Mouse (Mus musculus): Measurements from ENCODE around the gene Sys1. TPM values are rescaled to one million over a fixed set of nuclear protein-coding genes. Genes with fewer than 3 reads are reported as not detected.

The Sys1 gene
- polyA plus RNA-seq, 1 experiment: 94.5 TPM

DNA sequence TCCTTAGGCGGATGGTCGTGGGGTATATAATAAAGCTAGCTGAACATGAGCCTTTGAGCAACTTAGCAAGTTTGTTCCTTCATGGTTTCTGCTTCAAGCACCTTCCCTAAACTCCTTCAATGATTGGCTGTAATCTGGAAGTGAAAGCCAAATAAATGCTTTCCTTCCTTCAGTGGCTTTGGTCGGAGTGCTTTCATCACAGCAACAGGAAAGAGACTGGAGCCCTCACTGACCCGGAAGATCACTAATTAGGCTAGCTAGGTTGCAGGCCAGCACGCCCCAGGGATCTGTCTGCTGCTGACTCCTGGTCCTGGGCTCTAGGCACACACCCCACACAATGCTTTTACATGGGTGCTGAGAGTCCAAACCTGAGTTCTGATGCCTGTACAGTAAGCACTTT is 71.8 kb downstream of the Sys1 start:
- DNase-seq: no peak
- TF ChIP-seq CTCF (conservative IDR thresholded peaks at IDR 0.05; ENCODE audit: insufficient read depth, insufficient read length, low read depth, low read length): no peak
- TF ChIP-seq POLR2A (IDR thresholded peaks at IDR 0.05; ENCODE audit: low read depth, low read length): no peak
- Histone ChIP-seq H3K27ac (ENCODE audit: insufficient read depth, low read depth, low read length) (no peak overlapping the region), H3K36me3 (ENCODE audit: control insufficient read depth, insufficient read depth, low read length) (no peaks in the 10 kb centered on the region), H3K27me3 (replicated peaks; ENCODE audit: control insufficient read depth, insufficient read depth, low read length) (no peaks in the 10 kb centered on the region), H3K4me3 (ENCODE audit: insufficient read depth, low read depth, low read length) (no peak overlapping the region), H3K4me1 (ENCODE audit: control insufficient read depth, insufficient read depth, low read length) (no peaks in the 10 kb centered on the region)
- 57% methylated on average over 5 of the region's 5 CpGs for WGBS

Other genes with a start within 250 kb of the Sys1 start
- gene Wfdc15b, start 235.3 kb upstream of the Sys1 start, polyA plus RNA-seq (2012; rRNA removed): 492 and 557 TPM in 2 replicates
- not detected in 2 replicates for gene Svs2, start 218.5 kb upstream of the Sys1 start, polyA plus RNA-seq (2012; rRNA removed)
- not detected in 2 replicates for gene Svs3b, start 200.3 kb upstream of the Sys1 start, polyA plus RNA-seq (2012; rRNA removed)
- gene Svs4, start 178.5 kb upstream of the Sys1 start, polyA plus RNA-seq (2012; rRNA removed): not detected in 2 replicates
- gene Svs3a, start 167.7 kb upstream of the Sys1 start, polyA plus RNA-seq (2012; rRNA removed): not detected in 2 replicates
- gene Svs6, start 140.2 kb upstream of the Sys1 start, polyA plus RNA-seq (2012; rRNA removed): not detected in 2 replicates
- gene Svs5, start 124.2 kb upstream of the Sys1 start, polyA plus RNA-seq (2012; rRNA removed): not detected in 2 replicates
- 3.0 and 4.6 TPM in 2 replicates for gene Slpi, start 67.9 kb upstream of the Sys1 start, polyA plus RNA-seq (2012; rRNA removed)
- 0.04 TPM in 1 of 2 replicates, not detected in the other for gene Rbpjl, start 53.8 kb upstream of the Sys1 start, polyA plus RNA-seq (2012; rRNA removed)
- 1.4 and 2.6 TPM in 2 replicates for gene Matn4, start 51.8 kb upstream of the Sys1 start, polyA plus RNA-seq (2012; rRNA removed)
- gene Sdc4, start 13.1 kb upstream of the Sys1 start, polyA plus RNA-seq (2012; rRNA removed): 194 and 212 TPM in 2 replicates
- gene Gm20458, start 4.0 kb downstream of the Sys1 start, polyA plus RNA-seq (2012; rRNA removed): 22.1 and 23.4 TPM in 2 replicates
- gene Trp53tg5, start 16.8 kb downstream of the Sys1 start, polyA plus RNA-seq (2012; rRNA removed): 0.10 TPM in 1 of 2 replicates, not detected in the other
- 36.8 and 43.6 TPM in 2 replicates for gene Dbndd2, start 29.1 kb downstream of the Sys1 start, polyA plus RNA-seq (2012; rRNA removed)
- 101 and 123 TPM in 2 replicates for gene Pigt, start 40.6 kb downstream of the Sys1 start, polyA plus RNA-seq (2012; rRNA removed)
- 459 and 460 TPM in 2 replicates for gene Wfdc2, start 105.4 kb downstream of the Sys1 start, polyA plus RNA-seq (2012; rRNA removed)
- gene Spint3, start 116.5 kb downstream of the Sys1 start, polyA plus RNA-seq (2012; rRNA removed): not detected in 2 replicates
- not detected in 2 replicates for gene Wfdc6a, start 128.5 kb downstream of the Sys1 start, polyA plus RNA-seq (2012; rRNA removed)
- not detected in 2 replicates for gene Eppin, start 136.6 kb downstream of the Sys1 start, polyA plus RNA-seq (2012; rRNA removed)
- not detected in 2 replicates for gene Wfdc6b, start 156.6 kb downstream of the Sys1 start, polyA plus RNA-seq (2012; rRNA removed)
- gene Wfdc8, start 156.7 kb downstream of the Sys1 start, polyA plus RNA-seq (2012; rRNA removed): not detected in 2 replicates
- gene Wfdc16, start 181.8 kb downstream of the Sys1 start, polyA plus RNA-seq (2012; rRNA removed): 9.2 and 10.3 TPM in 2 replicates
- not detected in 2 replicates for gene Wfdc10, start 199.1 kb downstream of the Sys1 start, polyA plus RNA-seq (2012; rRNA removed)
- not detected in 2 replicates for gene Wfdc9, start 199.6 kb downstream of the Sys1 start, polyA plus RNA-seq (2012; rRNA removed)
- not detected in 2 replicates for gene Wfdc11, start 217.1 kb downstream of the Sys1 start, polyA plus RNA-seq (2012; rRNA removed)
- gene Wfdc13, start 228.1 kb downstream of the Sys1 start, polyA plus RNA-seq (2012; rRNA removed): not detected in 2 replicates
- gene Spint4, start 241.5 kb downstream of the Sys1 start, polyA plus RNA-seq (2012; rRNA removed): not detected in 2 replicates